Mouse (Mus musculus) limb, embryonic 13.5 days (tissue): ENCODE data around the gene Slc38a9. TPM values are rescaled to one million over a fixed set of nuclear protein-coding genes. Genes with fewer than 3 reads are reported as not detected.

ENCODE experiments used
- ATAC-seq: fragments of 200-750 bp; cut with Nextera tagmentation; 2 replicates; pipeline ENCODE4 v1.8.0; 2017; ENCODE audit warnings: low read depth, moderate number of reproducible peaks, moderate TSS enrichment; ENCODE audit not compliant: low FRiP score
- H3K27ac ChIP-seq: fragments of 300-500 bp; sonication (generic); 2 replicates; pipeline ENCODE4 v1.5.1; 2015; ENCODE audit warnings: inconsistent platforms, mild to moderate bottlenecking, moderate library complexity
- H3K27me3 ChIP-seq: fragments of 300-500 bp; sonication (generic); 2 replicates; pipeline ENCODE4 v1.6.1; 2015; ENCODE audit warnings: mild to moderate bottlenecking, inconsistent platforms
- H3K36me3 ChIP-seq: fragments of 300-500 bp; sonication (generic); 2 replicates; pipeline ENCODE4 v1.6.1; 2015; ENCODE audit warnings: inconsistent platforms, mild to moderate bottlenecking, moderate library complexity
- H3K4me1 ChIP-seq: fragments of 300-500 bp; sonication (generic); 2 replicates; pipeline ENCODE4 v1.6.1; 2015; ENCODE audit warnings: inconsistent platforms
- H3K4me2 ChIP-seq: fragments of 300-500 bp; sonication (generic); replicated peaks from 2 replicates; pipeline ENCODE4 v1.6.1; 2015; ENCODE audit warnings: inconsistent platforms, mild to moderate bottlenecking, moderate library complexity
- H3K4me3 ChIP-seq: fragments of 300-500 bp; sonication (generic); 2 replicates; pipeline ENCODE4 v1.5.1; 2015; ENCODE audit warnings: moderate library complexity, mild to moderate bottlenecking, inconsistent platforms
- H3K9ac ChIP-seq: fragments of 300-500 bp; sonication (generic); 2 replicates; pipeline ENCODE4 v1.6.1; 2015; ENCODE audit warnings: mild to moderate bottlenecking, inconsistent platforms
- H3K9me3 ChIP-seq: fragments of 300-500 bp; sonication (generic); 2 replicates; pipeline ENCODE4 v1.6.1; 2016; ENCODE audit warnings: inconsistent platforms
- WGBS: fragments of 180-500 bp; shearing (Covaris S2); methylation state at CpG from one replicate; pipeline ENCODE4 v1.1.7; 2015; 5-methylcytosine and 5-hydroxymethylcytosine counted together
- polyA plus RNA-seq: library from polyadenylated mRNA; unstranded; fragments of >200 nt; fragmentation: Nextera tagmentation; extraction: Ambion mirVana; gene quantifications from 2 replicates; pipeline ENCODE4 v1.2.1, GENCODE M21; 2015

Slc38a9 gene
- polyA plus RNA-seq, 1 experiment from 2014 or later: 17.8 TPM

DNA sequence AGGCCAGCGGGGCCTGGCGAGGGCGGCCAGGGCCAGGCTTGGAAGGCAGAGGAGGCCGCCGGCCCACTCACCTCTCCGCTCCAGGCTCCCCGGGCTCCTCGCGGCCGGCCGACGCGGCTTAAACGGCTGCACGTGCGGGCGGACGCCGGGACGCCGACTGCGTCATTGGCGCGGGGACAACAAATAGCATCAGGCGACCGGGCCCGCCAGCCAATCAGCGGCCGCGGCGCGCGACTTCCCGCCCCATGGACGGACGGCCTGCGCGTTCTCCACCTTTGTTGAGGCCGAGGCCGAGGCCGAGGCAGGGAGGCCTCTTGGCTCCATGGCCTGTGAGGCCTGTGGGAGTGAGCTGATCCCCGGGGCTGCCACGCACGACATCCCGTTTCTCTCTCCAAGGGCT is 8.3 kb upstream of the Slc38a9 start, which contains the start of gene Ddx4:
Gene Ddx4, minus strand, starts transcription at position 271 of the 400 bp plus-strand sequence.
- Histone ChIP-seq H3K27me3 (no peaks in the 10 kb centered on the region), H3K4me3 (no peak within 1 kb of the TSS), H3K27ac (no peak within 1 kb of the TSS), H3K4me1 (no peaks in the 10 kb centered on the region), H3K4me2 (no peak within 1 kb of the TSS), H3K36me3 (peaks cover 5% of the 10 kb centered on the region; the same call in 1 of the 2 replicates), H3K9me3 (peaks cover 12% of the 10 kb centered on the region), H3K9ac (no peak within 1 kb of the TSS)
- WGBS: 70% methylated on average over 45 of the region's 45 CpGs
- no peak for ATAC-seq

DNA sequence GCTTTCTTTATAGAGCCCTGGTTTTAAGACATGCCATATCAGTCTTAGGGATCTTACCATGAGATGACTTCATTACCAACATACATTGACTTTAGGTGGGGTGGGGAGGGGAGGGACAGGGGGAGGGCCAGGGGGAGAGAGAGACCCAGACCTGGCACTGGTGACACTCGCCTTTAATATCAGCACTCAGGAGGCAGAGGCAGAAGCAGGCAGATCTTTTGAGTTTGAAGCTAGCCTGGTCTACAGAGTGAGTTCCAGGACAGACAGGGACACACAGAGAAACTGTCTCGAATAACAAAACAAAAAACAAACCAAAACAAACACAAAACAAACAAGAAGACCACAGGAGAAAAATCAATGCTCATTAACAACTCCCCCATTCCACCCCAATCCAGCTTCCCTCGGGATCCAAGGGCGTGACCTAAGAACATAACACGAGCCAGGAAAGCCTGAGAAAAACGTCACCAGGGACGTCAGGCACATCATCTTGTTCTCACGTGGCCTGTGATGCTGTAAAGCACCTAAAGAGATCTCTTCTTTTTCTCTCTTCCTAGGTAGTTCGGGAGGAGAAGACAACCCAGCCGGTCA is 471 bp upstream of the Slc38a9 start:
- Histone ChIP-seq H3K4me1 (peaks cover 7% of the 10 kb centered on the region), H3K36me3 (no peaks in the 10 kb centered on the region), H3K4me3 (peak overlapping the region; percentile 80), H3K27me3 (no peaks in the 10 kb centered on the region), H3K9me3 (no peaks in the 10 kb centered on the region), H3K9ac (no peak overlapping the region), H3K4me2 (peak overlapping the region; percentile 84), H3K27ac (no peak overlapping the region)
- 2% methylated on average over 10 of the region's 10 CpGs for WGBS
- no peak for ATAC-seq

DNA sequence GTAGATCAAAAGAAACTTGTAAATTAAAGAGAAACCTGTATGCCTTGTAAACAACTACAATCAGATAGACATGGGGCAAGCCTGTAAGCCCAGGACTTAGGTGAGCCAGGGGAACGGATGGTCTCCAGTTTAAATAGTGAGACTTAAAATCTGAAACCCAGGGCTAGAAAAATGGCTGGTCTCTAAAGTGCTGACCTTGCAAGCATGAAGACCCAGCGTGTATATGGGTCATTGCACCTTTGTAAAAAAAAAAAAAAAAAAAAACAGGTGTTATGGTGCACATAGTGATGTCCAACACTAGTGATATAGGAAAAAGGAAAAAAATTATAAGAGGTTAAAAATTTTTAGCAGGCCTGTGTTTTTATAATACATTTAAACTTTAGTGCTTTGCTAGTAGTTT is 1.1 kb downstream of the Slc38a9 start:
- Histone ChIP-seq H3K36me3 (no peaks in the 10 kb centered on the region), H3K4me2 (peak overlapping the region; percentile 84), H3K27ac (no peak overlapping the region), H3K9ac (no peak overlapping the region), H3K4me1 (peaks cover 7% of the 10 kb centered on the region), H3K4me3 (no peak overlapping the region), H3K9me3 (no peaks in the 10 kb centered on the region), H3K27me3 (no peaks in the 10 kb centered on the region)
- ATAC-seq: no peak
- WGBS: 87% methylated on average over 2 of the region's 2 CpGs

DNA sequence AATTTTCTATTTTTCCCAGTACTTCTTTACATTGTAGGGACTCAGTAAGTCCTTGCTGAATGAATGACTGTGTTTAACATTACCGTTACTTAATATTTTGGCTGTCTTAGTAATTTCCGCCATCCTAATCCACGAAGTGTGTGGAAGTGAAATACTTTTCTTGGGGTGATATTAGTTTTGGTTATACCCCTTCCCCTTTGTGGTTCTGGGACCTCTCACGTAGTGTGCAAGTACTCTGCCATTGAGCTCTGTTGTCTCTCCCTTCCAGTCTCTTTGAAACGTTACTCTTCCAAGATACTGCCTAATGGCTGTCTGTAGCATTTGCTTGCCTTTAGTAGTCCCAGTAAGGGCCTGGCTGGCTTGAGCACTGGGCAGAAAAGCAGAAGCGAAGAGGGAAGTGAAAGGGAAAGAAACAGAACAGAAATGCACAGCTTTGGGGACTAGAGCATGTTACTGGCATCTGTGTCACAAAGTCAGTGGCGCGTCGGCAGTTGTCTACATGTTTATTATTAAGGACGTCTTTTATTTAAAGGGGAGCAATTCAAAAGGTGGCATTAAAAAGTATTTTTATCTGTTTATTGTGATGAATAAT is 6.0 kb downstream of the Slc38a9 start:
- Histone ChIP-seq H3K9ac (no peak overlapping the region), H3K36me3 (peaks cover 14% of the 10 kb centered on the region)

DNA sequence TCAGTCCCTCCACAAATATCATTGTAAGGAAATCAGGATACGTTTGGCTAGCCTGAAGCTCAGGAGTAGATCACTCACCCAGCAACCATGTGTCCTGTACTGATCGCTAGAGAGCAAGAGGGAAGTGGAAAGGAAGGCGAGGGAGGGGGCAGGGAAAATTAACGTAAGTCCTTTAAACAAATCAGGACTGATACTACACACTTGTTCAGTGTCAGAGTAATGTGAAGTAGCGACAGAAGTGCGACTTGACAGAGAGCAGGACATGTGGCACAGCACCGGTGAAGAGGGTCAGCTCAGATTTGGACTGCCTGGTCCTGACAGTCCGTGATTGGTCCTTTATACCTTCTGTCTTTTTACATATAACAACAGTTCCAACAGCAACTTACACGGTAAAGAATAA is 6.7 kb downstream of the Slc38a9 start:
- H3K27ac ChIP-seq: no peak overlapping the region
- no peaks in the 10 kb centered on the region for H3K9me3 ChIP-seq
- ATAC-seq: no peak
- no peak overlapping the region for H3K4me2 ChIP-seq
- H3K36me3 ChIP-seq: peaks cover 18% of the 10 kb centered on the region
- WGBS: 63% methylated on average over 9 of the region's 9 CpGs
- no peaks in the 10 kb centered on the region for H3K27me3 ChIP-seq
- H3K9ac ChIP-seq: no peak overlapping the region
- no peaks in the 10 kb centered on the region for H3K4me1 ChIP-seq
- H3K4me3 ChIP-seq: no peak overlapping the region

More for the DNA sequence above, 6.0 kb downstream of the Slc38a9 start:
- Histone ChIP-seq H3K4me1 (0 out of 2 replicates have a peak, but pooled peaks cover 1% of the 10 kb centered on the region), H3K4me3 (no peak overlapping the region), H3K9me3 (no peaks in the 10 kb centered on the region), H3K27me3 (no peaks in the 10 kb centered on the region), H3K4me2 (no peak overlapping the region), H3K27ac (no peak overlapping the region)
- 82% methylated on average over 10 of the region's 10 CpGs for WGBS
- no peak for ATAC-seq

DNA sequence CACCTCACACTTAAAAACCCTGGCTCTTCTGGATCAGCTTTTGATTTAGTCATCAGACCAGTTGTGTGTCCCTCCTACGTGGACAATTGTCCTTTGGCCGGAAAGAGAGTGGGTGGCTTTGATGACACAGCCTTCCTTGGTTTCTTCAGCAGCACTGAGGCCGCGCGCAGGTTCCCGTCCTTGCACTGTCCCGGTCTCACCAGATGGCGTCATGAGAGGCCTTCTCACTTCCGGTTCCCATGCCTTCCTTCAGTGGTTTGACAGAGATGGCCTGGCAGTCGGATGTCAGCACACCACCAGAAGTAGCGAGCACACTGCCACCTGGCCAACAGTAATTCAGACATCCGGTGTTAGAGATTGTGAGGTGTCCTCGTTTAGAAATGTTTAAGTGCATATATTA is 11.2 kb downstream of the Slc38a9 start:
- Histone ChIP-seq H3K36me3 (peaks cover 18% of the 10 kb centered on the region), H3K9ac (no peak overlapping the region), H3K4me1 (peaks cover 10% of the 10 kb centered on the region; the same call in 1 of the 2 replicates), H3K27me3 (no peaks in the 10 kb centered on the region), H3K27ac (no peak overlapping the region), H3K4me2 (no peak overlapping the region), H3K4me3 (no peak overlapping the region), H3K9me3 (no peaks in the 10 kb centered on the region)
- 74% methylated on average over 13 of the region's 13 CpGs for WGBS
- no peak for ATAC-seq

DNA sequence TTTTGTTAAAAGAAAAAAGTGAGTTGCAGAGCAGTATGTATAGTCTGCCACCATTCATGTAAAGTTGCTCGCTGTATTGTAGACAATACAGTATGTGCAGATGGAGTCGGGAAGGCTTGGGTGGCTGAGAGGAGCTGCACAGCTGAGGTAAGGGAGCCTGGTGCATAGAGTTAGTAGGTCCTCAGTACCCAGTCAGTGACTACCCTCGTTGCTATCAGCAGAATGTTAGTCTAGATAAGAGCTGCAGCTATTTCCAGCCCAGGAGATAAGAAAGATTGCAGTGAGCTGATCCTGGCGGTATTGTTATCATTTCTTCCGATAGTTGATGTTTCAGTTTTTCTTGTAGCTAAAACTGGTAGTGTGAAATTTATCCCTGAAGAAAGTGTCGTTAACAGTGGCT is 12.2 kb downstream of the Slc38a9 start:
- Histone ChIP-seq H3K4me1 (peaks cover 10% of the 10 kb centered on the region; the same call in 1 of the 2 replicates), H3K4me2 (no peak overlapping the region), H3K27ac (no peak overlapping the region), H3K4me3 (no peak overlapping the region), H3K9ac (no peak overlapping the region), H3K36me3 (peaks cover 18% of the 10 kb centered on the region), H3K27me3 (no peaks in the 10 kb centered on the region), H3K9me3 (no peaks in the 10 kb centered on the region)
- WGBS: 82% methylated on average over 6 of the region's 6 CpGs
- no peak for ATAC-seq

DNA sequence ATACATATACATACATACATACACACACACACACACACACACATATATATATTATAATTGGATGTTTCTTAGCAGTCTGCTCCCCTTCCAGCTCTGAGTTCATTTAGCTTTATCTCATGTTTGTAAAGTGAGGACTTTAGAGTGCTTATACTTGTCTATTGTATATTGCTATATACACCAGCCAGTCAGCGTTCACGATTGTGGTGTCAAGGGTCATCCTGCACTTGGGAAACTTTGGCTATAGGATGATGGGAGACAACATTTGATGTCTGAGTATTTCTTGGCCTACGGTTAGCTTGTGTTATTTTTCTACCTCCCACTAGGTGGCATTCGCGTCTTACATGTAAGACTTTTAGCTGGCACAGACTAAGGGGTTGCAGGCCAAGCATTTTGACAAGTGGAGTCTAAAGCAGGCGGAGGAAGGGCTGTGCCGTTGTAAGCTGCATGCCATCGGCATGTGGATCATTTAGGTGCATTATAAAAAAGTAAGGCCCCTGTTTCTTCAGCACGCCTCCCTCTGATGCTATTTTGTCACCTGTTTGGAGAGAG is 13.4 kb downstream of the Slc38a9 start:
- Histone ChIP-seq H3K27ac (no peak overlapping the region), H3K4me2 (no peak overlapping the region), H3K9me3 (no peaks in the 10 kb centered on the region; the same call in 1 of the 2 replicates), H3K36me3 (peaks cover 26% of the 10 kb centered on the region), H3K9ac (no peak overlapping the region), H3K27me3 (no peaks in the 10 kb centered on the region), H3K4me3 (no peak overlapping the region), H3K4me1 (peaks cover 10% of the 10 kb centered on the region; the same call in 1 of the 2 replicates)
- ATAC-seq: peak; percentile 79
- 9% methylated on average over 9 of the region's 9 CpGs for WGBS

DNA sequence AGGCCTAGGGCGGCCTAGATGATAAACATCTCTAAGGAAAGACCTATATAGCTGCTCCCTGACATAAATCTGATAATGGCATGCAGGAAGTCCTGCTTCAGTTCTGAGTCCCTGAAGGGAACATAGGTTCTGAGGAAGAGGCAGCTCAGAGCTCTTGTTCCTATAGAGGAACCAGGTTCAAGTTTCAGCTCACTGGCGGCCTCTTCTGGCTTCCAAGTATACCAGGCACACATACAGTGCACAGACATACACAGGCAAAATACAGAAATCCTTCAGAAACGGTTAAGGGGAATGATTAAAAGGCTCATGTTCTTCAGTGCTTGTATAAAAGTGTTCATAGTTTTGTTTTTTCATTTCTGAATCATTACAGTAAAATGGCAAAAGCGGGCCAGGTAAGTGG is 17.6 kb downstream of the Slc38a9 start:
- Histone ChIP-seq H3K4me1 (peaks cover 12% of the 10 kb centered on the region; the same call in 1 of the 2 replicates), H3K27ac (no peak overlapping the region)
- 91% methylated on average over 4 of the region's 4 CpGs for WGBS

DNA sequence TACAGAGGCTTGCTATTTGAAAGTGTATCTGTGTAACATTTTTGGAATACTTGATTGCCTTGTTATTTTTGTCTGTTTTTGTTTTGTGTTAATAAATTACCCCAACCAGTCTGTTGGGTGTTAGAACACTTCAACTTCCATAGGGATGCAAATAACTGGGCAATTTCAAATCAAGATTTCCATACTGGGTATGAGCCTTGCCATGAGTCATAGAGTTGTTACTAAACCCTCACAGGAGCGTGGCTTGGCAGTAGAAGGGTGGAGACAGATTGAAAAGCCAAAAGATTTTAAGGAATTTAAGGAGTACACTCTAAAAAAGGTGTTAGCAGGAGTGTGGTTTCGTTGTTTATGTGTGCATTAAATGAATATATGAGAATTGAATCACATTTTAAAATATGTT is 22.8 kb downstream of the Slc38a9 start:
- ATAC-seq: no peak
- no peak overlapping the region for H3K27ac ChIP-seq
- H3K36me3 ChIP-seq: peaks cover 6% of the 10 kb centered on the region; the same call in 1 of the 2 replicates
- no peaks in the 10 kb centered on the region for H3K27me3 ChIP-seq
- H3K4me3 ChIP-seq: no peak overlapping the region
- 60% methylated on average over 2 of the region's 2 CpGs for WGBS
- no peaks in the 10 kb centered on the region; the same call in 1 of the 2 replicates for H3K9me3 ChIP-seq
- H3K4me2 ChIP-seq: no peak overlapping the region
- 0 out of 2 replicates have a peak, but pooled peaks cover 2% of the 10 kb centered on the region for H3K4me1 ChIP-seq
- H3K9ac ChIP-seq: no peak overlapping the region

More for the DNA sequence above, 17.6 kb downstream of the Slc38a9 start:
- peaks cover 8% of the 10 kb centered on the region for H3K36me3 ChIP-seq
- H3K9me3 ChIP-seq: no peaks in the 10 kb centered on the region; the same call in 1 of the 2 replicates
- no peak overlapping the region for H3K4me3 ChIP-seq
- no peak overlapping the region for H3K4me2 ChIP-seq
- no peak for ATAC-seq
- H3K9ac ChIP-seq: no peak overlapping the region
- no peaks in the 10 kb centered on the region for H3K27me3 ChIP-seq

DNA sequence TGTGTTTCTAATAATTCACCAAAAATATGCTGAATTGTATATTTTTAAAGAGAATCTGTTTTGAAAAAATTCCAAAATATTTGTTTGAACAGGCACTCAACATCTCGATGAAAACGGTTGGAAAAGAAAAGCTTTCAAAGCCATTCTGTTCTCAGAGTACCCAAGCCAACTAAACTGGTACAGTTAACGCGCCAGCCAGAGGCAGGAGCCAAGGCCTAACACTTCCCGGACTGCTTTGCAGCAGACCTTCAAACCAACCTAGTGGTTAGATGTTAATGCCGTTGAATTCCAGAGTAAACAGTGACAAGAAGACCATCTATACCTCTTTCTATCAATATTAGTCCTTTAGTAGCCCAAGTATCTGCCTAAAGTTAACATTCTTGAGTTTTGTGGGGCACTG is 23.4 kb downstream of the Slc38a9 start:
- no peak overlapping the region for H3K4me2 ChIP-seq
- no peaks in the 10 kb centered on the region for H3K9me3 ChIP-seq
- 0 out of 2 replicates have a peak, but pooled peaks cover 3% of the 10 kb centered on the region for H3K36me3 ChIP-seq
- ATAC-seq: no peak
- H3K4me1 ChIP-seq: 0 out of 2 replicates have a peak, but pooled peaks cover 2% of the 10 kb centered on the region
- no peaks in the 10 kb centered on the region for H3K27me3 ChIP-seq
- H3K9ac ChIP-seq: no peak overlapping the region
- H3K4me3 ChIP-seq: no peak overlapping the region
- no peak overlapping the region for H3K27ac ChIP-seq
- WGBS: 79% methylated on average over 6 of the region's 6 CpGs

DNA sequence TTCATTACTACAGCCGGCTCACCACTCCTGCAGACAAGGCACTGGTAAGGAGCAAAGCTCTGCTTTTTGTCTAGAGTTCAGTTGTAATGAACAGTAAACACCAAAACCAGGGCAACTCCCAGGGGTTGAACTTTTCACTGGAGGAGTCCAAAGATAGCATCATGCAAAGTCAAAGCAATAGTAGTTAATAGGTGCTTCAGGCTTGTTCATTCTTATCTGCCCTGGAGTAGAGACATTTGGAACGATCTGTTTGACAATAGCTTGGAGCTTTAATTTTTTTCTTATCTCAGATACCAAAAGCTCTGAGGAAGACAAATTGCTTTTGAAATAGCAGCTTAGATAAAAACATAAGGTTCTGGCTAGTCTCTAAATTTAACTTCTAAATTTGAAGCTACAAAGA is 25.6 kb downstream of the Slc38a9 start:
- Histone ChIP-seq H3K36me3 (0 out of 2 replicates have a peak, but pooled peaks cover 3% of the 10 kb centered on the region), H3K9me3 (no peaks in the 10 kb centered on the region), H3K9ac (no peak overlapping the region), H3K4me2 (no peak overlapping the region), H3K4me1 (0 out of 2 replicates have a peak, but pooled peaks cover 2% of the 10 kb centered on the region), H3K4me3 (no peak overlapping the region), H3K27me3 (no peaks in the 10 kb centered on the region), H3K27ac (no peak overlapping the region)
- 84% methylated on average over 2 of the region's 2 CpGs for WGBS
- no peak for ATAC-seq
